Mouse (Mus musculus) forebrain, embryonic 12.5 days (tissue): ENCODE results near the gene Nfkb1. TPM values are rescaled to one million over a fixed set of nuclear protein-coding genes. Genes with fewer than 3 reads are reported as not detected.

ENCODE experiments used
- ATAC-seq: fragments of 200-750 bp; cut with Nextera tagmentation; 2 replicates; pipeline ENCODE4 v1.8.0; 2017; ENCODE audit warnings: moderate TSS enrichment; ENCODE audit not compliant: low FRiP score
- H3K27ac ChIP-seq: fragments of 300-500 bp; sonication (generic); 2 replicates; pipeline ENCODE4 v1.5.1; 2016; ENCODE audit warnings: mild to moderate bottlenecking
- H3K27me3 ChIP-seq: fragments of 300-500 bp; sonication (generic); 2 replicates; pipeline ENCODE4 v1.6.1; 2016; ENCODE audit warnings: mild to moderate bottlenecking
- H3K36me3 ChIP-seq: fragments of 300-500 bp; sonication (generic); replicated peaks from 2 replicates; pipeline ENCODE4 v1.6.1; 2016; ENCODE audit warnings: mild to moderate bottlenecking
- H3K4me1 ChIP-seq: fragments of 300-500 bp; sonication (generic); 2 replicates; pipeline ENCODE4 v1.6.1; 2016
- H3K4me2 ChIP-seq: fragments of 300-500 bp; sonication (generic); 2 replicates; pipeline ENCODE4 v1.6.1; 2016; ENCODE audit warnings: mild to moderate bottlenecking, moderate library complexity
- H3K4me3 ChIP-seq: fragments of 300-500 bp; sonication (generic); replicated peaks from 2 replicates; pipeline ENCODE4 v1.5.1; 2016; ENCODE audit warnings: mild to moderate bottlenecking
- H3K9ac ChIP-seq: fragments of 300-500 bp; sonication (generic); 2 replicates; pipeline ENCODE4 v1.6.1; 2016; ENCODE audit warnings: mild to moderate bottlenecking
- H3K9me3 ChIP-seq: fragments of 300-500 bp; sonication (generic); 2 replicates; pipeline ENCODE4 v1.6.1; 2016
- WGBS: fragments of 180-500 bp; shearing (Covaris S2); methylation state at CpG from one replicate; pipeline ENCODE4 v1.1.7; 2016; 5-methylcytosine and 5-hydroxymethylcytosine counted together
- polyA plus RNA-seq: library from polyadenylated mRNA; unstranded; fragments of >200 nt; fragmentation: Nextera tagmentation; extraction: Ambion mirVana; gene quantifications from 2 replicates; pipeline ENCODE4 v1.2.1, GENCODE M21; 2016

The Nfkb1 gene
- polyA plus RNA-seq, 1 experiment from 2014 or later = 9.7 TPM

GRCm38 (mm10) chr3:135634275-135634674 lies 57.1 kb downstream of the Nfkb1 start:
- Histone ChIP-seq H3K9me3 (no peaks in the 10 kb centered on the region), H3K4me1 (peaks cover 5% of the 10 kb centered on the region; the same call in 1 of the 2 replicates), H3K27me3 (no peaks in the 10 kb centered on the region), H3K27ac (no peak overlapping the region), H3K36me3 (no peaks in the 10 kb centered on the region), H3K4me2 (no peak overlapping the region), H3K9ac (no peak overlapping the region), H3K4me3 (no peak overlapping the region)
- 94% methylated on average over 3 of the region's 3 CpGs for WGBS
- no peak for ATAC-seq

- H3K4me2 ChIP-seq = no peak overlapping the region
- no peaks in the 10 kb centered on the region for H3K9me3 ChIP-seq
- H3K4me1 ChIP-seq = peaks cover 5% of the 10 kb centered on the region; the same call in 1 of the 2 replicates
- H3K9ac ChIP-seq = no peak overlapping the region
- no peak overlapping the region for H3K27ac ChIP-seq
- no peaks in the 10 kb centered on the region for H3K27me3 ChIP-seq
- 61% methylated on average over 4 of the region's 4 CpGs for WGBS
- H3K4me3 ChIP-seq = no peak overlapping the region
- 0 out of 2 replicates have a peak, but pooled peaks cover 2% of the 10 kb centered on the region for H3K36me3 ChIP-seq
- no peak for ATAC-seq
Observed at GRCm38 (mm10) chr3:135631856-135632255, 59.5 kb downstream of the Nfkb1 start.

GRCm38 (mm10) chr3:135631096-135631457 lies 60.3 kb downstream of the Nfkb1 start:
- Histone ChIP-seq H3K27ac (no peak overlapping the region), H3K9ac (no peak overlapping the region), H3K4me1 (no peaks in the 10 kb centered on the region; the same call in 1 of the 2 replicates), H3K9me3 (no peaks in the 10 kb centered on the region), H3K27me3 (no peaks in the 10 kb centered on the region), H3K4me3 (no peak overlapping the region), H3K36me3 (0 out of 2 replicates have a peak, but pooled peaks cover 2% of the 10 kb centered on the region), H3K4me2 (no peak overlapping the region)
- peak; percentile 53; the same call in 1 of the 2 replicates for ATAC-seq
- 64% methylated on average over 10 of the region's 10 CpGs for WGBS

- WGBS = 69% methylated on average over 21 of the region's 21 CpGs
- H3K27ac ChIP-seq = no peak overlapping the region
- peak; percentile 30; the same call in 1 of the 2 replicates for ATAC-seq
- no peaks in the 10 kb centered on the region for H3K27me3 ChIP-seq
- no peaks in the 10 kb centered on the region for H3K4me1 ChIP-seq
- no peaks in the 10 kb centered on the region for H3K9me3 ChIP-seq
- no peak overlapping the region for H3K4me3 ChIP-seq
- no peak overlapping the region for H3K9ac ChIP-seq
- no peak overlapping the region for H3K4me2 ChIP-seq
- 0 out of 2 replicates have a peak, but pooled peaks cover 2% of the 10 kb centered on the region for H3K36me3 ChIP-seq
Observed at GRCm38 (mm10) chr3:135630430-135631095, 60.8 kb downstream of the Nfkb1 start.

- H3K9ac ChIP-seq = no peak overlapping the region
- WGBS = 90% methylated on average over 4 of the region's 4 CpGs
- no peak for ATAC-seq
- H3K9me3 ChIP-seq = no peaks in the 10 kb centered on the region
- H3K27me3 ChIP-seq = no peaks in the 10 kb centered on the region
- 0 out of 2 replicates have a peak, but pooled peaks cover 2% of the 10 kb centered on the region for H3K36me3 ChIP-seq
- no peaks in the 10 kb centered on the region for H3K4me1 ChIP-seq
- H3K4me3 ChIP-seq = no peak overlapping the region
- H3K4me2 ChIP-seq = no peak overlapping the region
- H3K27ac ChIP-seq = no peak overlapping the region
Observed at GRCm38 (mm10) chr3:135629830-135630355, 61.5 kb downstream of the Nfkb1 start.

GRCm38 (mm10) chr3:135628706-135629169 lies 62.6 kb downstream of the Nfkb1 start:
- H3K36me3 ChIP-seq = 0 out of 2 replicates have a peak, but pooled peaks cover 6% of the 10 kb centered on the region
- no peaks in the 10 kb centered on the region for H3K4me1 ChIP-seq
- H3K9me3 ChIP-seq = no peaks in the 10 kb centered on the region
- ATAC-seq = no peak
- H3K4me2 ChIP-seq = no peak overlapping the region
- WGBS = 87% methylated on average over 9 of the region's 9 CpGs
- H3K4me3 ChIP-seq = no peak overlapping the region
- no peak overlapping the region for H3K27ac ChIP-seq
- no peaks in the 10 kb centered on the region for H3K27me3 ChIP-seq
- no peak overlapping the region for H3K9ac ChIP-seq

- ATAC-seq = no peak
- H3K4me1 ChIP-seq = no peaks in the 10 kb centered on the region
- H3K9me3 ChIP-seq = no peaks in the 10 kb centered on the region
- H3K27ac ChIP-seq = no peak overlapping the region
- no peak overlapping the region for H3K4me3 ChIP-seq
- H3K4me2 ChIP-seq = no peak overlapping the region
- 0 out of 2 replicates have a peak, but pooled peaks cover 6% of the 10 kb centered on the region for H3K36me3 ChIP-seq
- 95% methylated on average over 9 of the region's 9 CpGs for WGBS
- no peak overlapping the region for H3K9ac ChIP-seq
- H3K27me3 ChIP-seq = no peaks in the 10 kb centered on the region
Observed at GRCm38 (mm10) chr3:135628000-135628705, 63.2 kb downstream of the Nfkb1 start.

- H3K27ac ChIP-seq = no peak overlapping the region
- H3K4me2 ChIP-seq = no peak overlapping the region
- no peaks in the 10 kb centered on the region for H3K4me1 ChIP-seq
- H3K27me3 ChIP-seq = no peaks in the 10 kb centered on the region
- ATAC-seq = no peak
- no peak overlapping the region for H3K4me3 ChIP-seq
- H3K9me3 ChIP-seq = no peaks in the 10 kb centered on the region
- 0 out of 2 replicates have a peak, but pooled peaks cover 6% of the 10 kb centered on the region for H3K36me3 ChIP-seq
- H3K9ac ChIP-seq = no peak overlapping the region
- 96% methylated on average over 2 of the region's 2 CpGs for WGBS
Observed at GRCm38 (mm10) chr3:135625290-135625689, 66.1 kb downstream of the Nfkb1 start.

- H3K4me1 ChIP-seq = no peaks in the 10 kb centered on the region
- no peak overlapping the region for H3K9ac ChIP-seq
- no peak overlapping the region for H3K4me2 ChIP-seq
- ATAC-seq = no peak
- no peak overlapping the region for H3K4me3 ChIP-seq
- 94% methylated on average over 7 of the region's 7 CpGs for WGBS
- H3K9me3 ChIP-seq = no peaks in the 10 kb centered on the region
- H3K36me3 ChIP-seq = peaks cover 41% of the 10 kb centered on the region
- H3K27me3 ChIP-seq = no peaks in the 10 kb centered on the region
- H3K27ac ChIP-seq = no peak overlapping the region
Observed at GRCm38 (mm10) chr3:135616730-135617129, 74.6 kb downstream of the Nfkb1 start.

GRCm38 (mm10) chr3:135614376-135614775 lies 77.0 kb downstream of the Nfkb1 start:
- no peak for ATAC-seq
- no peak overlapping the region for H3K27ac ChIP-seq
- H3K4me3 ChIP-seq = no peak overlapping the region
- H3K27me3 ChIP-seq = no peaks in the 10 kb centered on the region
- H3K9me3 ChIP-seq = no peaks in the 10 kb centered on the region
- no peak overlapping the region for H3K4me2 ChIP-seq
- 86% methylated on average over 3 of the region's 3 CpGs for WGBS
- no peaks in the 10 kb centered on the region for H3K4me1 ChIP-seq
- peaks cover 48% of the 10 kb centered on the region for H3K36me3 ChIP-seq
- H3K9ac ChIP-seq = no peak overlapping the region

- WGBS = 44% methylated on average over 3 of the region's 3 CpGs
- Histone ChIP-seq H3K4me2 (no peak overlapping the region), H3K4me1 (no peaks in the 10 kb centered on the region), H3K27me3 (no peaks in the 10 kb centered on the region), H3K9ac (no peak overlapping the region), H3K4me3 (no peak overlapping the region), H3K9me3 (no peaks in the 10 kb centered on the region), H3K36me3 (peaks cover 39% of the 10 kb centered on the region), H3K27ac (no peak overlapping the region)
- ATAC-seq = no peak
Observed at GRCm38 (mm10) chr3:135610221-135610620, 81.1 kb downstream of the Nfkb1 start.

- no peak for ATAC-seq
- H3K9ac ChIP-seq = no peak overlapping the region
- H3K27me3 ChIP-seq = no peaks in the 10 kb centered on the region
- no peak overlapping the region for H3K4me2 ChIP-seq
- no peak overlapping the region for H3K27ac ChIP-seq
- 93% methylated on average over 24 of the region's 24 CpGs for WGBS
- peaks cover 43% of the 10 kb centered on the region for H3K36me3 ChIP-seq
- H3K9me3 ChIP-seq = no peaks in the 10 kb centered on the region
- H3K4me3 ChIP-seq = no peak overlapping the region
- no peaks in the 10 kb centered on the region for H3K4me1 ChIP-seq
Observed at GRCm38 (mm10) chr3:135607660-135608473, 83.5 kb downstream of the Nfkb1 start.
